Mouse (Mus musculus) MEL-GATA-1-ER (cell line): ENCODE measurements at regions not wholly inside any gene's neighbourhood (a gene's known extent, or its start where the extent isn't known, plus 50 kb on each side); places are given as distances from the start of the nearest gene placed in this dataset.
A peak's percentile ranks its signal among the peaks of the same experiment; 100 is the strongest.

Experiments used
- DNase-seq: peaks from one replicate; pipeline ENCODE4 v3.0.0-alpha.2; 2012; ENCODE audit warnings: low read depth; ENCODE audit errors: extremely low read depth

- no peak for DNase-seq
These were observed 149.6 kb upstream of the Klf6 start for GRCm38 (mm10) chr13:5711646-5712045.

DNA sequence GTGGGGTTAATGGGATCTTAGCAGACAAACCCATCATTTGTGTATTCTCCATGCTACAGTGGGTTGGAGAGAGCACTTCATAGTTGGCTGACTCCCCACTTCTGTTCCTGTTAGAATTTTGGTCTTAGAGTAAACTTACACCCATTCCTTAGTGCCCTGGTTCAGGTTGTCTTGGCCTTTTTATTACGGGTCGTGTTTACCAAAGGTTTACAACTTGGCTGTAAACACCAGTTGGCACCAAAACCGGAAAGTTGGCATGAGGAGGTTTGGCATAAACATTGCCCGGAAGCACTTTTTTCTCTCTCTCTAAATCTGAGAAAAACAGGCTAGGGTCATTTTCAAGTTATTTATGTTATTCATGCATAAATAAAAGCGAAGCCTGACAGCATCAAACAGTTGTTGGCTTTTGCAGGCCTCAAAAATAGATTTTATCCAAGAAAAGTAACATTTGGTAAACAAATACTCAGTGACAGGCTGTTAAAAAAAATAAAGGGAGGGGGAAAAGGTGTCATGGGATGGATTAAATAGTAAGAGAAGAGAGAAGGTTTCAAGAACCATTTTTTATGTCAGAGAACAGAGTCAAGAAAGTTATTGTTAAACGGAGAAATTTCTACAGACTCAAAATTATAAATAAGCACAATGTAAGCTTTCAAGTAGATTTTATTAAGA is 148.0 kb upstream of the Klf6 start:
- no peak for DNase-seq

DNA sequence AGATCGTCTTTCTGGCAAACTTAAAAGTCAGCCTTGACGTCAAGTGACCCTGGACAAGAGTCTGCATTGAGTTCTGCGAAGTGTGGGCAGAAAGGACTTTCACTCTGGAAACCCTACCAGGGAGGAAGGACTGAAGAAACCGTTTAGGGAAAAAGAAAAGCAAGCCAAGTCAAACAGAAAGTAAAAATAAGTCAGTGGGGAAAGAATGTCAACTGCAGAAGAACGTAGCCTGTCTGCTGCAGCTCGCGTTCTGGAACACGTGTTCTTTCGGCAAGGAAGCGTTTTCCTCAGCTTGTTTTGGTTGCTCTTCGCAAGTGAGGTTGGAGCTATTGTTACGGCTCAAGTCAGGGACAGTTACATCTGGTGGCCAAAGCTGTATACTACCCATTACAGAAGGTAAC is 147.1 kb upstream of the Klf6 start:
- no peak for DNase-seq

DNA sequence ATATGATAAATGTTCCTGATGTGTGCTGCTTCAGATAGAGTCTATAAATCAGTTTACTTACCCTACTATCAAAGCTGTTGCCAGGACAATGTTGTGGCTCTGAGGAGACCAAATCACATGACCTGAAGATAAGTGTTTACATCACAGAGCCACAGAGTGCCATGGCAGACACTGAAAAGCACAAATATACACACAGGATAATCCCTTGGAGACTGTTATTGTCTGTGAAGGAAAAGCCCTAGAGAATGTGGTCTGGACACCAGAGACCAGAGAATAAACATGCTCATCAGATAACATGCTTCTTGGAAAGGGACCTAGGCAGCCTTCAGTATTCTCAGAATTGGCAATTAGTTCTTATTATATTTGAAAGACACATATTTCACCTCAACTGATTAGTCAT is 146.5 kb upstream of the Klf6 start:
- no peak for DNase-seq

- DNase-seq = no peak
These were observed 144.5 kb upstream of the Klf6 start for GRCm38 (mm10) chr13:5716749-5717148.

GRCm38 (mm10) chr13:5723319-5723718 is 138.0 kb upstream of the Klf6 start:
- no peak for DNase-seq

DNA sequence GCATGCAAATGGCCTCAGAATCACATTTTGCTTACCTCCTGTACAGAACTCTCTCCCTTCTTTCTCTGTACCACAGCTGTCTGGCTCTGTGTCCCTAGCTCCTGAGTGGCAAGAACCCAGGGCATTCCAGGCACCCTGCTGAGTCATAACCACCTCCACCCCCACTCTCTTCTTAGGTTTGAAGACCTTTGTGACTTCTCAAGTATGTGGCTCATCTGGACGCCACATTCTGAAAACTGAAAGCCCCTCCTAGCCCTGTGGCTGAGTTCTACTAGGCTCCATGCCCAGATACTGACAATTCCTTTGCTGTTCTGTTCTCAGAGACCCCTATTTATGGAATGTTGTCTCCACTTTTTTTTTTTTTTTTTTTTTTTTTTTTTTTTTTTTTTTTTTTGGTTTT is 136.9 kb upstream of the Klf6 start:
- no peak for DNase-seq

- peak; percentile 2 for DNase-seq
These were observed 135.3 kb upstream of the Klf6 start for GRCm38 (mm10) chr13:5725984-5726383.

DNA sequence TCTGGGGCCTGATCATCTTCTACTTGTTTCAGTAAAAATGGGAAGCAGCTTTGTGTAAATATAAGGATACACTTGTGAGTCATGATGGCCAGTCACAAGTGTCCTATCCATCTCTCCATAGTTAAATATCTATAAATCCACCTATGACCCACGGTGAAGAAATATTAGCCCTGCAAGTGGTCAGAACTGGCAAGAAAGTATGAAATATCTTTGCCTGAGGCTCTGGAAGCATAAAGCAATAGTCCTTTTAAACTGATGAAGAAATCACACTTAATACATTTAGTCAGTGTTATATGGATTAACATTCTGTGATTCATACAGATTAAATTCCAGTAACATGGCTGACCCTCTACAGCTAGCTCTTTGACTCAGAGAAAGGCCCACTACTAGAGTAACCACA is 134.8 kb upstream of the Klf6 start:
- no peak for DNase-seq

- DNase-seq = no peak
These were observed 133.1 kb upstream of the Klf6 start for GRCm38 (mm10) chr13:5728172-5728571.

- no peak for DNase-seq
These were observed 132.5 kb upstream of the Klf6 start for GRCm38 (mm10) chr13:5728808-5729207.

DNA sequence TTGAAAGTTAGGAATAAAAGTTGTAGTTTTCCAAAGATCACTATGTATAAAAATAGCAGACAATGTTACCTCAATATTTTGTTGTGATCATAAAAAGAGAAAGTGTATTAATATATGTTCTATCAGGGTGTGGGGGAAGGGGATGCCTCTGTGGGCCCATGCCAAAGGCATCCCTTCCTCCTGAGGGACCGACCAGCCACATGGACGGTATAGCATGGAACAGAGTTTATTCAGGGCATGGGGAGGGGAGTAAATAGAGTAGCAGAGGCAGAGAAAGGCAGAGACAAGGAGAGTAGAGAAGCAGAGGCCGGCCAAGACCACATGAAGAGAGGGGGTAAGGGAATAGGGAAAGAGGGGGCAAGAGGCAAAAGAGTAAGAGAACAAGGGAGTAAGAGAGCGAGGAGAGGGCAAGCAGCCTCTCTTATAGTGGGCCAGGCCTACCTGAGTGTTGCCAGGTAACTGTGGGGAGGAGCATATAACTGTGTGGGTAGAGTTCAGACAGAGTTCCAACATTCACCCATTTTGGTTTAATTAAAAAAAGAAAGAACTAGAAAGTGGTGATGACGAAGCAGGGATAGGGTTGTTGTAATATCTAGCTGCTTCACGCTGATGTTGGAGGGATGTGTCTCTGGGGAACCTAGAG is 131.7 kb upstream of the Klf6 start:
- no peak for DNase-seq

DNA sequence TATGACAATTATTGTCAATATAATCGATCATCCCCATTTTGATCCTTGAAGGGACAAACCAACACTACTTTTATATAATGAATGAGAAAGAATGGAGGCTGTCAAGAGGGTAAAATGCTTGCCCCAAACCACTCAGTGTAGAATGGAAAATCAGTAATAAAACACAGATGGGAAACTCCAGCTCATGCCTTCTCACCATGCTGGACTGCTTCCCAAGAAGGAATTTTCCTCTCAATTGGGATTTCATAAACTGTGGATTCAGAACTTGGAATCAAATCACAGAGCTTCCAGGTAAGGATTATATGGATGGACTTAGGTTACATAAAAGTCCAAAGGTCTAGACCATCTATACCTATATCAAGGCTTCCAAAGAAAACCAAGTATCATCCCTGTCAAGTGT is 129.1 kb upstream of the Klf6 start:
- DNase-seq = no peak

DNA sequence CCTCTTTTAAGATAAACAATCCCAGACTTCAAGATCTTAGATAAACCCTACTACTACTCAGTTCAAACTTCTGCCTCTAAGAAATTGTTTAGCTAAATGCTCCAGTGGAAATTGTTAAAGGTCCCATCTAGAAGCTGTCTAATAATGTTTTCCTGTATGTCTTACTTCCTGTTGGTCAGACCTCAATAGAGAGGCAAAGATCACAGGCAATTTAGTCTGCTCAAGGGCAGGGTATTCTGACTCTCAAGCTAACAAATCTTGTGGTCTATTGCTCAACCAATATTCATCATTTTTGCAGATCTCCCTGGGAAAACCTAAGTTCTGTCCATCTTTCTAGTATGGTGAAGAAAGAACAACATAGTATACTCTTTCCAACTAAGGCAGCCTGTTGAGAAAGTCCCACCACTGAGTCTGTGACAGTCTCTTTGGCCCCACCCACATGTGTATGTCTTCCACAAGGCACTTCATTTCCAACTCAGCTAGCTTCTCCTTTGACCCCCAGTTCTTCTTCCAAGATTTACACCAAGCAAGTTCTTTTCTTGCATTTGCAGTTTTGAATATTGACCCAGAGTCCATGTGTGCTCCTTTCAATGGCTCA is 126.2 kb upstream of the Klf6 start:
- no peak for DNase-seq

DNA sequence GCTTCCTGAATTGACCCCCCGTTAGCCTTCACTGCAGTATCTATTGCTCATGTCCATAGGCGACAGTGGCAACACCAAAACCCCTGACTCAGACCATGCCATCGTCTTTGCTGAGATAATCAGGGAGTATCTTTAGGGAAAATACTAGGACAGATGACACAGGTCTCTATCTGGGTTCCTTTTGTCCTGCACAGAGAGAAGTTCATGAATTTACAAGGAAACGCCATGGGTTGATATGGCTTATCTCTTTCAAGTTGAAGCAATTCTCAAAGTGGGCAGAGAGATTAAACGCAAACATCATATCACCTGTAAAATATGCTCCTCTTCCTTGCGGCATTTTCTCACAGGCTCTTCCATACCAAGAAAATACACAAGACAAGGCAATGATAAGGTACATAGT is 124.8 kb upstream of the Klf6 start:
- no peak for DNase-seq

DNA sequence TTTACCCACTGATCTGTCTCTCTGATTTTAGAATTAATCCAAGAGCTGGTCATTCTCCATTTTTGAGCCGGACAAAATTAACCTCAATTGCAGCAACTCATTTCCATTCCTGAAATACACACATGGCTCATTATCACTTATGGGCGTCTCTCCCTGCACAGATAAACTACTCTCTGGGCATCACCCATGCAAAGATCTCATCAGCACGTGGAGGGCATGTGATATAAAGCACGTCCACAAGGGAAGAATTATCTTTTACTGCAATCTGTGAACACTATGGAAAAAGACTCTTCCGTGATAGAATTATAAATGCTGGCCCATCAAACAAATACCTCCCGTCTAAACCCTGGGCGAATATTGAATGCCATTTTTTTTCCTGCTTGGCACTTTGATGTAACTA is 124.1 kb upstream of the Klf6 start:
- no peak for DNase-seq

DNA sequence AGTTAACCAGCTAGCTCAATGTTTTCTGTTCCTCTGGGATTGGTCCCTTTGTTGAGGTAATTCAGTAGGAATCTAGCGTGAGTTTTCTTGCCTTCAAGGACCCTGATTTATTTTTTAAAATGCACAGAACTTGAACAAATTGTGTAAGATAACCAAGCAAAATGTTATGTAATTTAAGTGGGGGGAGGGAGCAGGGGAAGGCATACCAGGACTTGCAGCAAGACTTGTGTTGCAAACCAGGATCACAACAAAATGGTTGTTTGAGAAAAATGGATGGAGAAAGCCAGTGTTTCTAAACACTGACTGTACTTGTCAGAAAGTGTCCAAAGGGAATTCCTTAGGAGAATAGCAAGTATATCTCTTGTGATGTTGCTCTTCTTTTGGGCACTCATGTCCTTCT is 120.5 kb upstream of the Klf6 start:
- no peak for DNase-seq

DNA sequence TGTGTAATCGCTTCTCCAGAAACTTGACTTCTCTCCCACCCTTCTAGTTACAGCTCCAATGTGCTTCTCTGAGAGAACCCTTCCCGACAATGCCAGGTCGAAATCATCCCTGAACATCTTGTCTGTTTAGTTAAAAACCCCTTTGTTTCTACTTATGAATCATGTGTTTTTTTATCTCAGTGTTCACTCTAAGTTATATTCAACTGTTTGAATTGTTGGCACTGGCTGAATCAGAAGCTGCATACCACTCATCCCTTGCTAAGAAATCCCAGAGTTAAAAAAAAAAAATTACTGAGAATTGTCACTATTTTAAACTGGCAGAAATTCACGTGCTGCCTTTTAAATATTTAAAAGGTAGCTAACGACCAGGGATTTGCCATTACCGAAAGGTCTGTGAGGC is 116.3 kb upstream of the Klf6 start:
- no peak for DNase-seq

DNA sequence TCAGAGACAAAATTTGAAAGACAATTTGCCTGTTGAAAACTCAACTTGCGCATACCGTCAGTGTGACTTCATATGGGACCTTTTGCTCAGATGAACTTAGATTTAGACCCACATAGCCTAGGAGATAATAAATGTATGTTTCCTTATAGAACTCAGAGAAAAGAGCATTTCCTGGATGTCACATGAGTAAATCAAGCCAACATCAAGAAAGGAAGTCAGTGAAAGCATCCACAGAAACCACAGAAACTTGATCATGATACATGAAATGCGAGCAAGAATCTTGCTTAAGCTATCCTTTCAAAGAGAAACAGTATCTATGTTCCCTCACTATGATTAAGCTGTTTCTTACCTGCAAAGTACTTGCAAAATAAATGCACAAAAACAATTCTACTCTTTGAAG is 104.1 kb upstream of the Klf6 start:
- DNase-seq = no peak

DNA sequence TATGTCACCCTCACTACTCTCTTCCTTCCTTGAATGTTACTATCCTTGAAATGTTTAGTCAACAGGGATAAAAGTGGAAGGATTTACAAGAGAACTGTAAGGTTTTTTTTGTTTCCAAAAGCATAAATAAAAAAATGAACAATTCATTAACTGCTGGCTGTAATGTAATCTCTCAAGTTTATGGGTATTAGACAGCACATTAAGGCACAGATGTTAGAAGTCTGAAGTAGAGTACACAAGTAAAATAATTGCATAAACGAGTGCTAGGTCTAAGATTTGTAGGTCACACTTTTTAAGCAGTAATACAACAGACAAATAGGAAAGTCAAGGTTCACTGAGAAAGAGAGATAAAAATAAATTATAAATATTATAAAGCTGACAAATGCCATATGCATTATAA is 103.3 kb upstream of the Klf6 start:
- DNase-seq = no peak

DNA sequence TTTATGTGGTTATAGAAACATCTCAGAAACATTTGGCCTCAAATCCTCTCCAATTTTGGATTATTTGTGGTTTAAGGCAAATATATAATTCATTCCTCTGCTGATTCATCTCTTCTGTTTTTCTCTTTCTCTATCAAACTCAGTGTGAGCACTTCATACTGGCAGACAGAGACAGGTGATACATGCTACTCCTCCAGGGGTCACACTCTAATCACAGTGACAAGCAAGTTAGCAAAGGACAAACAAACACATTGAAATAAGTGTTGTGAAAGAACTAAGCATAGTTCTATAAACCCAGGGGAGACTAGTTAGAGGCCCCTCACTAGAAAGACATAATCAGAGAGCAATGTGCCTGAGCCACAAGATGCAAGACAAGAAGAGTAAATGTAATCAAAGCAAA is 101.3 kb upstream of the Klf6 start:
- DNase-seq = no peak

GRCm38 (mm10) chr13:5766394-5766793 is 94.9 kb upstream of the Klf6 start:
- no peak for DNase-seq

DNA sequence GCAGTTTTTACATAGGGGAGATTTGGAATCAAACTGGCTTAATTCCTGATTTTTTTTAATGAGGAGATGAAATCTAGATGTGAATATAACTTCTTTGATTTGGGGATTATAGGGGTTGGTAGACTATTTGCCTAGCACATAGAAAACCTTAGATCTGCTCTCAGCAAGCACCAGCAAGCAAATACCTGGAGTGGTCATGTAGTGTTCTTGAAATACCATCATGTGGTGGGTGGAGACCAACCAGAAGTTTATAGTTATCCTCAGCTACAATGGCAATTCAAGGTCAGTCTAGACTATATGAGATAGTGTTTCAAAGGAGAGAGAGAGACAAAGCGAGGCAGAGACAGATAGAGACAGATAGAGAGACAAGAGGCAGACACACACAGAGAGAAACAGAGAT is 94.1 kb upstream of the Klf6 start:
- DNase-seq = no peak
